7 mouse cellular contexts compared by ENCODE assay signal in the genomic region with DNA sequence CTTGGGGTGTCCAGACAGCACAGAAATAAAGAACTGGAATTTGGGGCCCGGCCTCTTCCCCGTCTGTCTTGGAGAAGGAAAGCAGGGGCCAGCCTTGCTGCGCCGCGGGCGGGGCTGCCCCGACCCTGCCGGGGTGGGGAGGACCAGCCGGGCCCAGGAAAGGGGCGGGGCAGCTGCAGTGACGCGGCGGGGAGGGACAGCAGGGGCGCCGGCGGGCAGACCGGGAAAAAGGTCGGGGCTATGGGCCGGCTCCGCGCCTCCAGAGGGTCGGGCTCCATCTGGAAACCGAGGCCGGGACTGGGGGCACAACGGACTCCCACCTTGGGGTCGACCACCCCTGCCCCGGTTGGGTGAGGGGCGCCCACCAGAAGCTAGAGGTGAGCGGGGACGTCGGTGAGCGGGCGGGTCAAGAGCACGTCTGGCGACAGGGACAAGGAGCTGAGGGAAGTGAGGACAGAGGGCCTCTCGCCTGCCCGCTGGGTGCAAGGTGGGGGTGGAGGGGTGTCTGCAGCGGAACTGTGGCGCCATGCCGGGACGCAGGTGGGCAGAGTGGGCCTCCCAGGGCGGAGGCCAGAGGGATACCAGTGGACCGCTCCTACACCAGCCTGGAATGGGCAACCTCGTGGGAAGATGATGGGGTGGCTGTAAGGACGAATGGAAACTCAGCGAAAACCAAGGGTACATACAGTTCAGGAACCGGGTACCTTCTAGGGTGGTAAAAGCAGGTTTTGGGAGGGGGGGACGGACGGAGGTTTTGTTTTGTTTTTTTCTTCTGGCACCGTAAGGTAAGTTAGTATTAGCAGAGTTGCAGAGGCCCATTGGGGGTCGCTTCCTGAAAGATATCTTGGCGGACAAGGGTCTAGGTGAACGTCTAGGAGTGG. TPM values are rescaled to one million over a fixed set of nuclear protein-coding genes. Genes with fewer than 3 reads are reported as not detected.
DNase-seq lines count a peak whose midpoint lies in the region; ATAC-seq and TF ChIP-seq lines count a peak whose summit lies in the region.

A gene (plus strand): TSS at position 162 of the 881 bp plus-strand sequence.

- H3K9me3 ChIP-seq in intestine, embryonic 16.5 days (ENCODE audit: control insufficient read depth, low read length), result no peaks in the 10 kb centered on the region
- no peaks in the 10 kb centered on the region for H3K9me3 ChIP-seq in limb, embryonic 13.5 days
- H3K9me3 ChIP-seq in midbrain, embryonic 15.5 days, result no peaks in the 10 kb centered on the region

- H3K9ac ChIP-seq in intestine, embryonic 16.5 days (ENCODE audit: low read depth, low read length), result peak within 1 kb of the TSS; percentile 71
- peak within 1 kb of the TSS; percentile 66 for H3K9ac ChIP-seq in limb, embryonic 13.5 days
- peak within 1 kb of the TSS; percentile 69 for H3K9ac ChIP-seq in midbrain, embryonic 15.5 days

- TF ChIP-seq POLR2A in cortical plate, adult 2 months (IDR thresholded peaks at IDR 0.05; ENCODE audit: extremely low read depth, insufficient read depth, low read length), result no peak

- peak within 1 kb of the TSS; percentile 95 for H3K4me3 ChIP-seq in cortical plate, adult 2 months (ENCODE audit: insufficient read depth, low read length)
- H3K4me3 ChIP-seq in intestine, embryonic 16.5 days (ENCODE audit: low read length), result peak within 1 kb of the TSS; percentile 53
- H3K4me3 ChIP-seq in limb, embryonic 13.5 days, result peak within 1 kb of the TSS; percentile 49
- H3K4me3 ChIP-seq in midbrain, embryonic 15.5 days, result peak within 1 kb of the TSS; percentile 63

- no peak for TF ChIP-seq CTCF in cortical plate, adult 2 months (IDR thresholded peaks at IDR 0.05; ENCODE audit: extremely low read depth, insufficient read depth, low read length)

- no peaks in the 10 kb centered on the region for H3K4me1 ChIP-seq in cortical plate, adult 2 months (ENCODE audit: control insufficient read depth, insufficient read depth, low read length)
- H3K4me1 ChIP-seq in intestine, embryonic 16.5 days (ENCODE audit: control insufficient read depth, insufficient read depth, low read length), result peaks cover 35% of the 10 kb centered on the region
- H3K4me1 ChIP-seq in limb, embryonic 13.5 days, result peaks cover 49% of the 10 kb centered on the region
- H3K4me1 ChIP-seq in midbrain, embryonic 15.5 days, result peaks cover 56% of the 10 kb centered on the region

- DNase-seq in adipocyte (ENCODE audit: low spot score), result peak; percentile 74
- DNase-seq in splenic B cell, adult 2 months (ENCODE audit: low read depth, low spot score), result peak; percentile 66

- 2% methylated on average over 53 of the region's 53 CpGs for whole genome bisulfite sequencing in intestine, embryonic 16.5 days
- WGBS in limb, embryonic 13.5 days, result under 1% methylated on average over 46 of the region's 53 CpGs
- WGBS in midbrain, embryonic 15.5 days, result 1% methylated on average over 53 of the region's 53 CpGs

- no peaks in the 10 kb centered on the region for H3K36me3 ChIP-seq in intestine, embryonic 16.5 days (ENCODE audit: control insufficient read depth, insufficient read depth, low read length)
- no peaks in the 10 kb centered on the region for H3K36me3 ChIP-seq in limb, embryonic 13.5 days
- peaks cover 3% of the 10 kb centered on the region; the same call in 1 of the 2 replicates for H3K36me3 ChIP-seq in midbrain, embryonic 15.5 days (replicated peaks)
- H3K36me3 ChIP-seq in splenic B cell, adult 2 months (ENCODE audit: control insufficient read depth, insufficient read depth, low read length, poor library complexity, severe bottlenecking), result peaks cover 3% of the 10 kb centered on the region

- ATAC-seq in granulocyte monocyte progenitor cell, adult 5-6 weeks (replicated peaks; ENCODE audit: poor library complexity, severe bottlenecking), result 0 out of 2 replicates have a peak, but pooled peaks have one; percentile 6
- peak; percentile 19 for ATAC-seq in intestine, embryonic 16.5 days
- no peak for ATAC-seq in limb, embryonic 13.5 days (ENCODE audit: low FRiP score, low read depth)
- no peak for ATAC-seq in midbrain, embryonic 15.5 days (replicated peaks)

- H3K27me3 ChIP-seq in intestine, embryonic 16.5 days (replicated peaks; ENCODE audit: control insufficient read depth, insufficient read depth, low read length), result 0 out of 2 replicates have a peak, but pooled peaks cover 4% of the 10 kb centered on the region
- peaks cover 45% of the 10 kb centered on the region for H3K27me3 ChIP-seq in limb, embryonic 13.5 days
- no peaks in the 10 kb centered on the region for H3K27me3 ChIP-seq in midbrain, embryonic 15.5 days (replicated peaks)
- H3K27me3 ChIP-seq in splenic B cell, adult 2 months (ENCODE audit: control insufficient read depth, insufficient read depth, low read length, poor library complexity, severe bottlenecking), result no peaks in the 10 kb centered on the region

- H3K27ac ChIP-seq in cortical plate, adult 2 months (ENCODE audit: insufficient read depth, low read length), result peak within 1 kb of the TSS; percentile 87
- H3K27ac ChIP-seq in intestine, embryonic 16.5 days (ENCODE audit: low read length), result peak within 1 kb of the TSS; percentile 69
- H3K27ac ChIP-seq in limb, embryonic 13.5 days, result no peak within 1 kb of the TSS
- peak within 1 kb of the TSS; percentile 80 for H3K27ac ChIP-seq in midbrain, embryonic 15.5 days

- peak within 1 kb of the TSS; percentile 82 for H3K4me2 ChIP-seq in intestine, embryonic 16.5 days (ENCODE audit: low read depth, low read length)
- peak within 1 kb of the TSS; percentile 95 for H3K4me2 ChIP-seq in limb, embryonic 13.5 days (replicated peaks)
- peak within 1 kb of the TSS; percentile 63 for H3K4me2 ChIP-seq in midbrain, embryonic 15.5 days

RNA-seq across cellular contexts. Expression of the gene that starts here (rescaled TPM):
- polyA plus RNA-seq in cortical plate, adult 2 months (2012; rRNA removed), result 293 and 340 TPM in 2 replicates
- 11.3 and 16.8 TPM in 2 replicates for total RNA-seq in granulocyte monocyte progenitor cell, adult 5-6 weeks (2014; fragmentation: Nextera tagmentation)
- total RNA-seq in granulocyte monocyte progenitor cell, adult 5-6 weeks (2017), result 4.5 and 24.3 TPM in 2 replicates
- 17.5 and 19.7 TPM in 2 replicates for polyA plus RNA-seq in intestine, embryonic 16.5 days (2015; fragmentation: Nextera tagmentation; extraction: Ambion mirVana)
- polyA plus RNA-seq in limb, embryonic 13.5 days (2015; fragmentation: Nextera tagmentation; extraction: Ambion mirVana), result 6.6 and 7.3 TPM in 2 replicates
- polyA plus RNA-seq in midbrain, embryonic 15.5 days (2015; fragmentation: Nextera tagmentation; extraction: Ambion mirVana), result 97.7 and 102 TPM in 2 replicates

Comparison
In these comparisons a context has a peak if more than half of its experiments do, and no peak if none do; other contexts are left out.
1. ATAC-seq: peak in granulocyte monocyte progenitor cell, adult 5-6 weeks (single experiment) and intestine, embryonic 16.5 days (single experiment); none in limb, embryonic 13.5 days (single experiment) and midbrain, embryonic 15.5 days (single experiment).
2. Peak in every context shown above with its lines, with median percentiles within 50 percentile points of each other: H3K4me3 ChIP-seq, H3K4me2 ChIP-seq and H3K9ac ChIP-seq.